Mouse (Mus musculus): ENCODE data around the gene Sult2b1.
A peak's percentile ranks its signal among the peaks of the same experiment; 100 is the strongest.

Gene Sult2b1

DNA sequence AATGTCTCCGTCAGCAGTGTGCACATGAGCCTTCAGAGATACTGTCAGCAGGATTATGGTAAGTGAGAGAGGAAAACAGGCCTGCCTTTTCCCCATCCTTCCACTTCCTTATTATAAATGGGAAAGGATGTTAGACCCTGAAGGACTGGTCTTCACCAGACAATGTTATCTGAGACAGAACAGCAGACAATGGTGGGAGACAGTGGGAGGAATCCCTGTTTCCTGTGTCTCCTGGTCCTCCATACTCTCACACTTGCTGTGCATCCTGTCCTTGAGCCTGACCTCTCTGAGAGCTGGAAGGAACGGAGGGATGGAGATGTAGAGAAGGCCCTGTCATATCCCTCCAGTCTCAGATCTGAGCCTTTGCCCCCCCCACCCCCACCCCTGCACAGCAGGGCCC lies 92.1 kb downstream of the Sult2b1 start:
- DNase-seq: no peak

DNA sequence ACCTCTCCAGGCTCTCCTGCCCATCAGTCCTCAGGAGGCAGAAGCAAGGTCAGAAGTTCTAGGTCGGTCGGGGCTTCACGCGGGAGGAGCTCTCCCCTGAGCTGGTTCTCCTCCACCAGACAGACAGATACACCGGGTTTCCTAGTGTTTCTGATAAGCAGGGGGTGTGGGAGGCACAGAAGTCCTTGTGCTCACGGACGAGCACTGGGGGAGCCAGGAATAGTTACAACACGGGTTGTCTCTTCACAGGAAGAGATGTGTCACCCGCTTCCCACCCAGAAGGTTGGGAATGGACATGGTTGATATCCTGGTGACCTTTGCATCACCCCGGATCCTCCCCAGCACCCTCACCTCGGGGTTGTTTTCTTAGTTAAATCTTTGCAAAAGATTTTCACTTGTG lies 94.7 kb downstream of the Sult2b1 start:
- no peak for DNase-seq

DNA sequence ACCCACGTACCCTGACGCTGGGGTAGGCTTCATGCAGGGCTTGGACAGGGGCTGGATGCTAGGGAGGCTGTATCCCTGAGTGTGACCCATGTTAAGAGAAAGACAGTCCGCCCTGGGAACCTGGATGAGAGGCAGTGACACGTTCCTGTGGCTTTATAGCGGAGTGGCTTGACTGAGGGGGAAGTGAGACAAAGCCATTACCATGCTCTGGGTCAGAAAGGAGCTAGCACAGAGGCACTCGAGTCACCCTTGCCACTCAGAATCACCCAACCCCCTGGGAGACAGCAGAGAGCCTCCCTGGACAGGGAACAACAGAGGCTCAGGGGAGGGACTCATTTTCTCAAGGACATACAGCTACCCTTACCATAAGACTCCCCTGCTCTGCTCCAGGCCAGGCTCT lies 95.4 kb downstream of the Sult2b1 start:
- no peak for DNase-seq

DNA sequence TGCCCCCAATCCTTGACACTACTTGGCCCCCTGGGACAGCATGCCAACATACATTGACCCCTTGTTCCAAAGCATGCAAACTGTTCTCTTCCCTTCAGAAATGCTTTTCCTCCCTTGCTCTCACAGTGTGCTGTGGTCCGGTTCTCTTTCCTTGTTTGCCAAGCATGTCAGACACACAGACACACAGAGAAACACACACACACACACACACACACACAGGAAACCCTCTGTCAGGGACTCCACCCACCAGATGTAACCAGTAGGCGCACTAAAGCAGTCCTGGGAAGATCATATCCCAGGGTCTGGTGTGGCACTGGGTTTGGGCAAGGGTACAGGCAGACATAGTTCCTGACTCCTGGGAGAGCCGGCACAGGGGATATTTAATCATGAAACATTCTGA lies 97.6 kb downstream of the Sult2b1 start:
- no peak for DNase-seq

DNA sequence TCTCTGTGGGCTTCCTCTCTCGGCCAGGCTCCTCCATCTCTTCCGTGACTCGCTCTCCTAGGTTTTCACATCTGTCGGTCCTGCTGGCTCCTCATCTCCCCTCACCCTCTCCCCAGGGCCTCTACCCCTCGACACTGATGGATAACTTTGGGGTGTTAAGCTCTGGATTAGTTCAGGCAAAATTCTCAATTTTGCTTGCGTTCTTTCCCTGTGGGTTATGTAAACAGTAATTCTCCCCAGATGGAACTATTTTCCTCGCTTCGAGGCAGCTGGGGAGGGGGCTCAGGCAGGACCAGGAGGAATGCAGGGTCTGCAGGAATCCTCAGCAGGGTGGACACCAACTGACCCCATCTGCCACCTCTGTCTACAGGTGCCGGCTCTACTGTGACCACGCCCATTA lies 98.7 kb downstream of the Sult2b1 start:
- no peak for DNase-seq

DNA sequence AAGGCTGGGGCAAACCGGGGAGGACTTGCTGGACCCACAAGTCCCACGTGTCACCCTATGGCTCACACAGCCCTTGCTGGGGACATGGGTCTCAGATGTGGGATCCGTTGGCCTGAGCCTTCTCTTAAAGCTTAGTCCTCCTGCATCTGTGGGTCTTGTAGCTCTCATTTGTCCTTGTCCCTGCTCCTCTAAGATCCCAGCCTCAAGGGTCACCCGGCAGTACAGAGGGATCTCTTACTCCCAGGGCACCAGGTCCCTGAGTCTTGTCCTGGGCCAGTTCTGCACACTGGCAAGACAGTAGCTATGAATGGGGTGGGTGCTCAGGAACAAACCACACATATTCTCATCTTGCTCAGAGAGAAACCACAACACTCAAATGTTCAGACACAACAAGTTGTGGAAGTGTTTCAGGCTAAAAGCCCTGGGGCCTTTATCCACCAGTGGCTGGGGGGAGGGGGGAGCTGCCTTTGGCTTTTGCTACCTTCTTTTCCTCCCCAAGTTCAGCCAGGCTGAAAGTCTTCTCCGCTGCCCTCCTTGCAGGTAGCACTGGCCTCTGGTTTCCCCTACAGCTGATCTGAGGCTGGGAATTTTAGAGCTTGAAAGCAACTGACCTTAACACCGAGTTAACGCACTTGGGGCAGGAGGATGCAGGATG lies 100.9 kb downstream of the Sult2b1 start, which contains the start of gene Ntn5:
Gene Ntn5, plus strand, starts transcription at position 627 of the 655 bp plus-strand sequence.
- no peak for DNase-seq

DNA sequence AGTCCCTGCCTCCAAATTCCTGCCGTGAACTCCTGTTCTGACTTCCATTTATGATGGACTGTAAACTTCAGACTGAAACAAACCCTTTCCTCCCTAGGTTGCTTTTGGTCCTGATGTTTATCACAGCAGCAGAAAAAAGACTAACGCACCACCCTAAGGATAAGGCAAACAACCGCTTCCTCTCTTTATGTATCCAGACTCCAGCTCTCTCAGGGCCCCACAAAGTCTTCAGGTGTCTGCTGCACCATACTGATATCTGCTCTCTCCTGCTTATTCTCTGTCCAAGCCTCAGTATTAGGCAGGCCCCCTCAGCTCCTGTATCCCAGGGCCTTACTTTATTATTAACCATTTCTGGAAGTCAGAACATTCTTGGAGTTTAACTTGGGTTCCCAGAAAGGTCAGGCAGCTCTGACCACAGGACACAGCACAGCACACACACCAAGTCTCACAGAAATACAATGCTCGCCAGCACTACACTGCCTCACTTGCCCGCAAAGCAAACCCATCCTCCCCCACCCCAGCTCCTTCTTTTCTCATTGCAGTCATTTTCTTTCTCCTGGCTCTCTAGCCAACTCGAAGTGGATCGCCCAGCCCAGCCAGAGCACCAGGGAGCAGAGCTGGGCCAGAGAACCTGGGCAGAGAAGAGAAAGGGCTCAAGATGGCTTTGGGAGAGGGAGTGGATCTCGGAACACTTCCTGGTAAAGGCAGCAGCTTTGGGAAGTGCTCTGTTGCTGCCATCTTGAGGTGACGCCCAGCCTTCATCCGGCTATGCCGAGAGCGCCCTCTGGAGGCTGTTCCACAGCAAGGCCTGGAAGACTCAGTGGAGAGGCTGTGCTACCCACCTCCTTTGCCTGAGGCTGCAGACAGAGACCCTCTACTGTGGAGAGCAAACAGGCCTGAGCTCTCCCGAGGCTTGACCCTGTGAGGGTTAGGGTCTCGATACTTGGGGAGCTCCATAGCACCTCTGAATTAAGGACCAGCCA lies 102.0 kb downstream of the Sult2b1 start:
- DNase-seq: peak; percentile 85

DNA sequence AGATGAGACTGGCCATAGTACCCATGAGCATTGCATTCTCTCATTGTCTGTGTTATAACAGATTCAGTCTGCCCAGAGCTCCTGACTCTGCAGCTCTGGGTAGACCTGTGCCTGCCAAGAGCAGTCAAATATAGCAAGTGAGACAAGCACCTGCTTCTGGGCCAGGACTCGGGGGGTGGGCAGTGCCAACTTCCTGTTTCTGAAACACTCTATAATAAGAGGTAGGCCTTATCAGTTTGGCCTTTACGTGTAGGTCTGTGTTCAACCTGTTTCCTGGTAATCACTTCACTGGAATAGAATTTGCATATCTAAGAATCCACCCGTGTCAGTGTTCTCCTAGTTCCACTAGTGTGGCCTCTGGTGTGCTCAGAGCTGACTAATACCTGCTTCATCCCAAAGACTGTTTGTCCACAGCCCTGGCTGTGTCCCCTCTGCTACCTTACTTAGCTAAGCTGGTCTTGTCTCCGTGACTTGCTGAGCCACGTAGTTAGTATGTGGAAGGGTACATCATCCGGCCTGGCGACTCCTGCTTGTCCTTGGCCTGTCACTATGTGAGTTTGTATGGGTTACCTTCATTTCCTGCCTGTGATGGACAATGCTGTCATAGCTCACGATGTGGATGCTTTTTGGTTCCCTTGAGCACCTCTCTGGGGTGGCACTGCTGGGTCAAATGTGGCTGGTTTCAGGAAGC lies 103.3 kb downstream of the Sult2b1 start:
- peak; percentile 63 for DNase-seq

Measured in cerebellum, adult 11-12 months (tissue).